27 mouse cellular contexts compared by ENCODE assay signal in genomic region chr13:112938130-112938529, GRCm38 (mm10). TPM values are rescaled to one million over a fixed set of nuclear protein-coding genes. Genes with fewer than 3 reads are reported as not detected.
DNase-seq lines count a peak whose midpoint lies in the region; TF ChIP-seq lines count a peak whose summit lies in the region.
"Had no signal": no experiment of that assay in that cellular context is flagged by ENCODE, and none has a peak within 500 bp of the region (broad histone marks: within the 10 kb centered on the region; RNA-seq: fewer than 3 reads in every experiment).

No protein-coding gene starts in this region.

- 75% methylated on average over 8 of the region's 8 CpGs for WGBS in lung, adult 2 months

- peak; percentile 68 for DNase-seq in heart, adult 11 months
- DNase-seq in heart, postnatal 25 days (ENCODE audit: low spot score): no peak
- peak; percentile 17 to 39 for DNase-seq in lung, adult 18-20 months
- DNase-seq in lung, postnatal 4 days: no peak
- DNase-seq in lung, postnatal 25 days (ENCODE audit: low spot score): peak; percentile 21
- no peak for DNase-seq in lung, adult 2 months
- no peak for DNase-seq in frontal cortex, postnatal 25 days (ENCODE audit: low spot score in 2 of 2)
- DNase-seq: adrenal gland, adult 8-10 months; adrenal gland, postnatal 25 days; cerebellum, adult 18-20 months; cerebellum, adult 9-10 months; cerebellum, postnatal 14 days; forebrain, postnatal 0 days; gastrocnemius, postnatal 25 days; heart, adult 2 months; heart, postnatal 14 days had no signal

- TF ChIP-seq CTCF in lung, adult 2 months (IDR thresholded peaks at IDR 0.05; ENCODE audit: insufficient read depth, low read length): no peak

- no peak for TF ChIP-seq POLR2A in lung, adult 2 months (IDR thresholded peaks at IDR 0.05; ENCODE audit: borderline replicate concordance, extremely low read depth, low read depth, low read length)

- H3K4me3 ChIP-seq in lung, adult 2 months (replicated peaks; ENCODE audit: extremely low read depth, low read depth, low read length): no peak overlapping the region
- H3K4me3 ChIP-seq: embryonic facial prominence, embryonic 12.5 days; embryonic facial prominence, embryonic 15.5 days; heart, adult 2 months; heart, embryonic 10.5 days; heart, embryonic 13.5 days; hindbrain, embryonic 12.5 days; hindbrain, embryonic 15.5 days had no signal

- no peaks in the 10 kb centered on the region for H3K4me1 ChIP-seq in lung, adult 2 months (ENCODE audit: control insufficient read depth, insufficient read depth, low read length)
- H3K4me1 ChIP-seq: embryonic facial prominence, embryonic 12.5 days; embryonic facial prominence, embryonic 15.5 days; hindbrain, embryonic 12.5 days; hindbrain, embryonic 15.5 days had no signal

- intact Hi-C loops in heart, postnatal 25 days (cut with DNase I): no loop called here

RNA-seq across cellular contexts. Expression of gene Dhx29, which starts 10.9 kb away (rescaled TPM):
- total RNA-seq in heart, postnatal 25 days (2021): 10 to 100 TPM; 13.1 to 13.2 TPM
- 3.3 and 5.4 TPM in 2 replicates for polyA plus RNA-seq in lung, adult 2 months (2012; rRNA removed)

RNA-seq across cellular contexts. Expression of gene Mtrex, which starts 10.9 kb away (rescaled TPM):
- 10 to 100 TPM; 26.0 to 26.5 TPM for total RNA-seq in heart, postnatal 25 days (2021)
- polyA plus RNA-seq in lung, adult 2 months (2012; rRNA removed): 5.0 and 8.2 TPM in 2 replicates

RNA-seq across cellular contexts. Expression of gene Ccno, which starts 49.5 kb away (rescaled TPM):
- total RNA-seq in heart, postnatal 25 days (2021): under 1 TPM in 1 of 2 experiments, not detected in 1; 0.26 TPM
- polyA plus RNA-seq in lung, adult 2 months (2012; rRNA removed): 5.9 and 8.4 TPM in 2 replicates
- total RNA-seq: common myeloid progenitor, adult 5-6 weeks; gastrocnemius, adult 8-10 months; gastrocnemius, postnatal 25 days had no signal
- polyA plus RNA-seq: activated CD4-positive, CD25-positive, alpha-beta regulatory T cell, adult 4 months had no signal

RNA-seq across cellular contexts. Expression of gene Mcidas, which starts 55.5 kb away (rescaled TPM):
- total RNA-seq in heart, postnatal 25 days (2021): not detected
- 0.47 and 0.66 TPM in 2 replicates for polyA plus RNA-seq in lung, adult 2 months (2012; rRNA removed)
- total RNA-seq: adrenal gland, postnatal 25 days; common myeloid progenitor, adult 5-6 weeks; ES-E14; gastrocnemius, adult 8-10 months; gastrocnemius, postnatal 25 days; heart, adult 2 months; heart, postnatal 14 days; hematopoietic stem cell, adult 5-6 weeks had no signal
- polyA plus RNA-seq: heart, embryonic 13.5 days had no signal

Comparison
In these comparisons a context has a peak if more than half of its experiments do, and no peak if none do; other contexts are left out.
1. DNase-seq: peak in heart, adult 11 months (single experiment), lung, adult 18-20 months (2 of 2) and lung, postnatal 25 days (single experiment); none in heart, postnatal 25 days (single experiment), lung, postnatal 4 days (0 of 2), lung, adult 2 months (single experiment) and frontal cortex, postnatal 25 days (0 of 2).